Mouse (Mus musculus) brain, adult 10 weeks (tissue): ENCODE data around the gene Vmn1r225. TPM values are rescaled to one million over a fixed set of nuclear protein-coding genes. Genes with fewer than 3 reads are reported as not detected.

Experiments used
- polyA plus RNA-seq: library from polyadenylated mRNA; stranded (reverse); fragments of 350-450 nt; fragmentation: Illumina TruSeq; extraction: RNeasy Lipid Tissue Mini Kit (QIAGEN cat#74804); gene quantifications from one replicate; pipeline ENCODE4 v1.2.3, GENCODE M21; 2015; ENCODE audit warnings: low read depth, low replicate concordance

Gene Vmn1r225
- polyA plus RNA-seq: not detected

GRCm38 (mm10) chr17:20497858-20498257 lies at the start of gene Vmn1r225:
TSS of gene Vmn1r225 (plus strand) at chr17:20498158.

DNA sequence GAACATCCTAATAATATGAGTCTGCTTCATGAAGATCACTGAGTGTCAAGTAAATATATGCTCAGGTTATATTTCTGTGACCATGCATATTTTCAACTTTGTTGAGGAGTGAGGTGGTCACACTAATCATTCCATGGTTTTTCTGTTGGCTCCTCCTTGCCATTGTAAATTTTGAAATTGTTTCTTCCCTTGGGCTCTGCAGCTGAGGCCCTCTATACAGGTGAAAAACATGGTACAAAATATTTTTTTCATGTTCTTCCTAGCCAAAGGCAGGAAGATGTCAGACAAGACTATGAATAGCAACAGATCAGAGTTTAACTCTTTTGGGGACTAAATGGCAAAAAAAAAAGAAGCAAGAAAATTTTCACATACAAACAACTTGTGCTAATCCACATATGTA lies 16.7 kb upstream of the Vmn1r225 start, which contains the start of gene Vmn2r108:
Gene Vmn2r108 (minus strand): TSS at position 101 of the 400 bp plus-strand sequence.

Other genes starting within 250 kb of the Vmn1r225 start
- gene Vmn2r106, start 212.6 kb upstream of the Vmn1r225 start, polyA plus RNA-seq: not detected
- not detected for gene Vmn2r107, start 152.9 kb upstream of the Vmn1r225 start, polyA plus RNA-seq
- gene Vmn1r224, start 84.0 kb upstream of the Vmn1r225 start, polyA plus RNA-seq: not detected
- gene Vmn2r108, start 16.8 kb upstream of the Vmn1r225 start, polyA plus RNA-seq: not detected
- gene Vmn2r109, start 66.6 kb downstream of the Vmn1r225 start, polyA plus RNA-seq: not detected
- gene Vmn2r110, start 98.3 kb downstream of the Vmn1r225 start, polyA plus RNA-seq: not detected
- gene Fpr-rs3, start 126.7 kb downstream of the Vmn1r225 start, polyA plus RNA-seq: not detected
- not detected for gene Vmn1r226, start 184.7 kb downstream of the Vmn1r225 start, polyA plus RNA-seq
- gene Vmn1r227, start 231.7 kb downstream of the Vmn1r225 start, polyA plus RNA-seq: not detected